Mouse (Mus musculus) C2C12 (cell line): ENCODE data around the gene Pi4ka. TPM values are rescaled to one million over a fixed set of nuclear protein-coding genes. Genes with fewer than 3 reads are reported as not detected.

Source experiments
- H3K27me3 ChIP-seq: one replicate; pipeline ENCODE4 v1.6.1; 2011; ENCODE audit not compliant: control insufficient read depth, insufficient read depth, insufficient read length
- H3K36me3 ChIP-seq: one replicate; pipeline ENCODE4 v1.6.1; 2011; ENCODE audit not compliant: control insufficient read depth, insufficient read depth
- H3K4me3 ChIP-seq: one replicate; pipeline ENCODE4 v1.5.1; 2011; ENCODE audit warnings: mild to moderate bottlenecking, control low read depth; ENCODE audit not compliant: poor library complexity, insufficient read depth, severe bottlenecking
- H3K79me2 ChIP-seq: one replicate; pipeline ENCODE4 v1.6.1; 2011; ENCODE audit not compliant: control insufficient read depth, insufficient read depth
- H3K79me3 ChIP-seq: one replicate; pipeline ENCODE4 v1.6.1; 2011; ENCODE audit warnings: low read depth, control low read depth
- H3ac ChIP-seq: one replicate; pipeline ENCODE3; 2011; ENCODE audit warnings: low read depth; ENCODE audit not compliant: control insufficient read depth, insufficient read length
- CEBPB ChIP-seq: IDR thresholded peaks from one replicate; pipeline ENCODE4 v1.6.1; 2011; ENCODE audit warnings: low read depth, mild to moderate bottlenecking, control low read depth, moderate library complexity
- CTCF ChIP-seq: IDR thresholded peaks from one replicate; pipeline ENCODE4 v1.5.1; 2011; ENCODE audit not compliant: control insufficient read depth, insufficient read depth, insufficient read length
- FOSL1 ChIP-seq: IDR thresholded peaks from one replicate; pipeline ENCODE4 v1.8.0; 2011; ENCODE audit warnings: mild to moderate bottlenecking, low read length; ENCODE audit not compliant: poor library complexity, insufficient read depth, severe bottlenecking
- MAX ChIP-seq: IDR thresholded peaks from one replicate; pipeline ENCODE4 v1.6.1; 2011; ENCODE audit warnings: mild to moderate bottlenecking, control low read depth
- MYOD1 ChIP-seq: IDR thresholded peaks from one replicate; pipeline ENCODE4 v1.6.1; 2011; ENCODE audit warnings: low read depth; ENCODE audit not compliant: control insufficient read depth, insufficient read length
- MYOG ChIP-seq: IDR thresholded peaks from one replicate; pipeline ENCODE4 v1.6.1; 2011; ENCODE audit not compliant: control insufficient read depth, insufficient read length; ENCODE audit errors: extremely low read depth
- USF1 ChIP-seq: IDR thresholded peaks from one replicate; pipeline ENCODE4 v1.6.1; 2011; ENCODE audit warnings: low read depth, mild to moderate bottlenecking, control low read depth, moderate library complexity
- polyA plus RNA-seq: library from polyadenylated mRNA; unstranded; fragments of >200 nt; fragmentation: generic; extraction: Trizol; gene quantifications from one replicate; pipeline ENCODE4 v1.2.1, GENCODE M21; 2012; ENCODE audit warnings: missing spikeins

The Pi4ka gene
- polyA plus RNA-seq, 1 experiment: 39.5 TPM

- Histone ChIP-seq H3ac (no peak overlapping the region), H3K27me3 (no peaks in the 10 kb centered on the region), H3K79me3 (peaks cover 3% of the 10 kb centered on the region), H3K4me3 (no peak overlapping the region), H3K36me3 (no peaks in the 10 kb centered on the region), H3K79me2 (peaks cover 17% of the 10 kb centered on the region)
- TF ChIP-seq MAX (no peak), CTCF (no peak), USF1 (no peak), FOSL1 (no peak), CEBPB (no peak), MYOG (no peak), MYOD1 (no peak)
Observed at GRCm38 (mm10) chr16:17244996-17245395, 161.1 kb downstream of the Pi4ka start.

GRCm38 (mm10) chr16:17243731-17244130 lies 162.4 kb downstream of the Pi4ka start:
- Histone ChIP-seq H3K79me2 (peaks cover 20% of the 10 kb centered on the region), H3K27me3 (no peaks in the 10 kb centered on the region), H3K4me3 (no peak overlapping the region), H3K36me3 (no peaks in the 10 kb centered on the region), H3ac (no peak overlapping the region), H3K79me3 (peaks cover 3% of the 10 kb centered on the region)
- TF ChIP-seq CTCF (no peak), FOSL1 (no peak), USF1 (no peak), MYOG (no peak), MYOD1 (no peak), CEBPB (no peak), MAX (no peak)

GRCm38 (mm10) chr16:17239409-17239808 lies 166.7 kb downstream of the Pi4ka start:
- H3K36me3 ChIP-seq: no peaks in the 10 kb centered on the region
- H3K4me3 ChIP-seq: no peak overlapping the region
- H3ac ChIP-seq: no peak overlapping the region
- peaks cover 9% of the 10 kb centered on the region for H3K79me3 ChIP-seq
- peaks cover 40% of the 10 kb centered on the region for H3K79me2 ChIP-seq
- TF ChIP-seq MYOG (no peak), CEBPB (no peak), MAX (no peak), USF1 (no peak), FOSL1 (no peak), MYOD1 (no peak), CTCF (no peak)
- no peaks in the 10 kb centered on the region for H3K27me3 ChIP-seq

GRCm38 (mm10) chr16:17237634-17238033 lies 168.5 kb downstream of the Pi4ka start:
- Histone ChIP-seq H3ac (no peak overlapping the region), H3K79me2 (peaks cover 48% of the 10 kb centered on the region), H3K27me3 (no peaks in the 10 kb centered on the region), H3K79me3 (peaks cover 9% of the 10 kb centered on the region), H3K4me3 (no peak overlapping the region), H3K36me3 (no peaks in the 10 kb centered on the region)
- TF ChIP-seq MYOD1 (no peak), USF1 (no peak), MYOG (no peak), MAX (no peak), CEBPB (no peak), FOSL1 (no peak), CTCF (no peak)

- peaks cover 9% of the 10 kb centered on the region for H3K79me3 ChIP-seq
- TF ChIP-seq MYOD1 (no peak), MYOG (no peak), USF1 (no peak), CTCF (no peak), FOSL1 (no peak), CEBPB (no peak)
- peaks cover 48% of the 10 kb centered on the region for H3K79me2 ChIP-seq
- H3K36me3 ChIP-seq: no peaks in the 10 kb centered on the region
- H3K4me3 ChIP-seq: peak overlapping the region; percentile 19
- no peaks in the 10 kb centered on the region for H3K27me3 ChIP-seq
- no peak overlapping the region for H3ac ChIP-seq
Observed at GRCm38 (mm10) chr16:17234916-17235665, 171.0 kb downstream of the Pi4ka start.

GRCm38 (mm10) chr16:17234499-17234895 lies 171.6 kb downstream of the Pi4ka start:
- TF ChIP-seq MYOG (no peak), MAX (no peak), FOSL1 (no peak), CEBPB (no peak), MYOD1 (no peak), CTCF (no peak), USF1 (no peak)
- Histone ChIP-seq H3K36me3 (no peaks in the 10 kb centered on the region), H3K27me3 (no peaks in the 10 kb centered on the region), H3K4me3 (peak overlapping the region; percentile 74), H3K79me3 (peaks cover 9% of the 10 kb centered on the region), H3K79me2 (peaks cover 48% of the 10 kb centered on the region), H3ac (peak overlapping the region; percentile 77)
